Mouse (Mus musculus) kidney, adult 2 months (tissue): ENCODE data around the gene Ang2.

Source experiments
- CTCF ChIP-seq: fragments of 200-500 bp; conservative IDR thresholded peaks from 2 replicates; pipeline ENCODE4 v1.5.1; 2011; ENCODE audit warnings: low read depth, mild to moderate bottlenecking, control low read depth, low read length, moderate library complexity, mixed read lengths; ENCODE audit not compliant: insufficient read depth, insufficient read length
- POLR2A ChIP-seq: fragments of 200-500 bp; IDR thresholded peaks from one replicate; pipeline ENCODE4 v1.6.1; 2011; ENCODE audit warnings: low read depth, low read length, control low read depth

GRCm38 (mm10) chr14:51200054-51200453, 1.1 kb upstream of the Ang2 start:
- no peak for TF ChIP-seq POLR2A
- no peak for TF ChIP-seq CTCF
